Mouse (Mus musculus) lung, postnatal 0 days (tissue): Measurements from ENCODE around the gene Fam114a2.

Experiments
- CTCF ChIP-seq: IDR thresholded peaks from 2 replicates; pipeline ENCODE4 v1.5.1; 2016; ENCODE audit warnings: antibody characterized with exemption, mild to moderate bottlenecking
- EP300 ChIP-seq: IDR thresholded peaks from 2 replicates; pipeline ENCODE4 v1.6.1; 2016; ENCODE audit warnings: antibody characterized with exemption, mild to moderate bottlenecking, control low read depth

DNA sequence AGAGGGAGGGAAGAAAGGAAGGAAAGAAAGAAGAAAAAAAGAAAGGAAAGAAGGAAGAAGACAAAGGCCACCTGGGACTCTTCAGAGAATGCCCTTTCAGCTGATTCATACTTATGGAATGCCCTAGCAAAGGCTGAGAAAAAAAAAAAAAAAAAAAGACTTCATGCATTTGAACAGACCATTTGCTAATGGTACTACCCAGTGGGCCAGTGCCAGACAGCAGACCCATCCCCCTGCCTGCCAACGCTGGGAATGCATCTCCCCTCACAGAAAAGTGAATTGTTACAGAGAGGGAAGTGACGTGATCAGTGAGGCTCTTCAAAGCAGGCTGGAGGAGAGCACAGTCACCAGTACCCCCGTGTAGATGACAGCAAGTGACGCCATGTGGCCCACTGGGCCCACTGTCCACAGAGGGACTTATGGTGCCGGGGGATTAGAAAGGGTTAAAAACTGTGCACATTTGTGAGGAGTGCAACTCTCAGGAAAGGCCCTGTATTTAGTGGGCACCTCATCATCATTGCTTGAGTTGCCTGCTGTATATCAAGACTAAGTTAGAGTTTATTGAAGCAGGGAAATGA is 21.5 kb upstream of the Fam114a2 start:
- TF ChIP-seq CTCF (no peak), EP300 (no peak)
